Mouse (Mus musculus): ENCODE data around the gene Ago3. TPM values are rescaled to one million over a fixed set of nuclear protein-coding genes. Genes with fewer than 3 reads are reported as not detected.

The Ago3 gene
- total and polyA plus RNA-seq, 3 experiments, result 5.3 to 6.7 (median 5.3) TPM

DNA sequence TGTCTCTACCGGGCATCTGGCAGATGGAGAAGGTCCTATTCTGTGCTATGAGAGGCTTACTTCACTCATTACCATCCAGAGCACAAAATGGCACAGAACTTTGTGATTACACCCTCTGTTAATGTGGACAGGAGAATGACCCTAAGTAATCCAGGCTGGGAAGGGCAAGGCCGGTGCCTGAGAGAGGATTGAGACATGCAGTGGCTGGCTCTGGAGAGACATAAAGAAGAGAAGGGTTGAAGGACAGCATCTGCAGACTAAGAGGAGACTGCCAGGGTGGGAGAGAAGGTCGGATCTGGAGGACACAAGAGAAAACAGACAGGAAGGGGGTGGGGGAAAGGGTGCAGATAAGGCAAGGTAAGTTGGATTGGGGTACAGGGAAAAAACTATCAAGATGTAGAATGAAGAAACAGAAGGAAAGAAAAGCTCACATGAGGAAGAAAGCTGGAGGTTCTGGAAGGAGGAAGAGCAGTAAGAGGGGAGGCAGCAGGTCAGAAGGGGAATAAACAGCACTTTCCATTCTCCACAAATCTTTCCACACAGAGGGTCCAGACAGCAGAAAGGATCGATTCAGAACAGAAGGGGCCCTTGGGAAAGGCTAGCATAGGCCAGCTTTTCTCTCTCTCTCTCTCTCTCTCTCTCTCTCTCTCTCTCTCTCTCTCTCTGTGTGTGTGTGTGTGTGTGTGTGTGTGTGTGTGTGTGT lies 35.0 kb upstream of the Ago3 start:
- H3K4me3 ChIP-seq (replicated peaks in 1 of 3; ENCODE audit: low read depth in 2 of 3, low read length in 2 of 3, poor library complexity in 1 of 3), result no peak overlapping the region
- no peaks in the 10 kb centered on the region for H3K9me3 ChIP-seq (replicated peaks; ENCODE audit: low read length)
- dilution Hi-C loops (cut with MboI; ENCODE audit: extremely low pct_ligation_motif_present, extremely low pct_unique_long_range_greater_than_20kb, low sequenced_read_pairs), result no loop called here

GRCm38 (mm10) chr4:126455441-126455840 lies 26.1 kb upstream of the Ago3 start:
- H3K36me3 ChIP-seq (replicated peaks in 1 of 2; ENCODE audit: control insufficient read depth in 1 of 2, insufficient read depth in 1 of 2, low read length in 1 of 2), result peaks cover 50 to 91% of the 10 kb centered on the region in 2 experiments
- in situ Hi-C loops (cut with MboI; ENCODE audit: low pct_ligation_motif_present, low pct_unique_long_range_greater_than_20kb, low sequenced_read_pairs) (no loop called here), dilution Hi-C loops (cut with MboI; ENCODE audit: extremely low pct_ligation_motif_present, extremely low pct_unique_long_range_greater_than_20kb, low sequenced_read_pairs) (no loop called here)
- no peaks in the 10 kb centered on the region for H3K4me1 ChIP-seq (ENCODE audit: control insufficient read depth in 1 of 2, insufficient read depth in 2 of 2)
- TF ChIP-seq ELF1 (IDR thresholded peaks at IDR 0.05; ENCODE audit: low read depth, low read length) (no peak), MEF2A (IDR thresholded peaks at IDR 0.05; ENCODE audit: borderline replicate concordance, low read depth, low read length) (no peak), GABPA (IDR thresholded peaks at IDR 0.05; ENCODE audit: insufficient replicate concordance, low read depth, low read length) (no peak), PAX5 (IDR thresholded peaks at IDR 0.05; ENCODE audit: low read length) (no peak), ZKSCAN1 (IDR thresholded peaks at IDR 0.05; ENCODE audit: borderline replicate concordance, low read depth, low read length) (no peak), TBP (conservative IDR thresholded peaks at IDR 0.05; ENCODE audit: low read depth, low read length) (no peak), ETS1 (conservative IDR thresholded peaks at IDR 0.05; ENCODE audit: low read depth, low read length) (no peak), SIN3A (IDR thresholded peaks at IDR 0.05; ENCODE audit: low read length) (no peak), CHD2 (IDR thresholded peaks at IDR 0.05; ENCODE audit: low read length) (no peak)
- no peaks in the 10 kb centered on the region for H3K9me3 ChIP-seq (replicated peaks; ENCODE audit: low read length)
- no peaks in the 10 kb centered on the region for H3K27me3 ChIP-seq (replicated peaks)
- no peak overlapping the region for H3K4me3 ChIP-seq (replicated peaks in 1 of 3; ENCODE audit: low read depth in 2 of 3, low read length in 2 of 3, poor library complexity in 1 of 3)
- H3K9ac ChIP-seq (ENCODE audit: insufficient read depth, low read depth), result no peak overlapping the region
- H3K27ac ChIP-seq (ENCODE audit: insufficient read depth, low read depth), result no peak overlapping the region
- DNase-seq (ENCODE audit: extremely low read depth), result no peak
- no peaks in the 10 kb centered on the region for H3K79me2 ChIP-seq (replicated peaks; ENCODE audit: control insufficient read depth, extremely low read depth, insufficient read depth, poor library complexity, severe bottlenecking)
- no peak overlapping the region for H3K4me2 ChIP-seq (ENCODE audit: insufficient read depth, low read depth, poor library complexity, severe bottlenecking)

More for the DNA sequence above, 35.0 kb upstream of the Ago3 start:
- Histone ChIP-seq H3K27ac (ENCODE audit: insufficient read depth, low read depth) (no peak overlapping the region), H3K79me2 (replicated peaks; ENCODE audit: control insufficient read depth, extremely low read depth, insufficient read depth, poor library complexity, severe bottlenecking) (peaks cover 18% of the 10 kb centered on the region), H3K4me1 (ENCODE audit: control insufficient read depth in 1 of 2, insufficient read depth in 2 of 2) (peaks cover 16 to 48% of the 10 kb centered on the region in 2 experiments; a peak in 3 of 4 replicates), H3K36me3 (replicated peaks in 1 of 2; ENCODE audit: control insufficient read depth in 1 of 2, insufficient read depth in 1 of 2, low read length in 1 of 2) (peaks cover 16 to 32% of the 10 kb centered on the region in 2 experiments), H3K9ac (ENCODE audit: insufficient read depth, low read depth) (no peak overlapping the region), H3K4me2 (ENCODE audit: insufficient read depth, low read depth, poor library complexity, severe bottlenecking) (no peak overlapping the region), H3K27me3 (replicated peaks) (no peaks in the 10 kb centered on the region)
- no peak for DNase-seq (ENCODE audit: extremely low read depth)
- TF ChIP-seq USF1 (IDR thresholded peaks at IDR 0.05; ENCODE audit: low read depth, low read length) (no peak), POLR2AphosphoS2 (IDR thresholded peaks at IDR 0.05; ENCODE audit: low read depth, low read length) (no peak), RCOR1 (conservative IDR thresholded peaks at IDR 0.05; ENCODE audit: low read depth, low read length) (no peak)
- in situ Hi-C loops (cut with MboI; ENCODE audit: low pct_ligation_motif_present, low pct_unique_long_range_greater_than_20kb, low sequenced_read_pairs), result loop anchor here (10.0 kb wide), 1 partner anchor 130 kb away; no protein-coding TSS in a partner anchor

All from CH12.LX (cell line).